Mouse (Mus musculus): ENCODE results near the gene Foxi1.
"Not testable (repeated sequence)": the region's sequence is repeated elsewhere in the genome, so short reads cannot be mapped to it uniquely, and the experiment has no call there.

The Foxi1 gene

DNA sequence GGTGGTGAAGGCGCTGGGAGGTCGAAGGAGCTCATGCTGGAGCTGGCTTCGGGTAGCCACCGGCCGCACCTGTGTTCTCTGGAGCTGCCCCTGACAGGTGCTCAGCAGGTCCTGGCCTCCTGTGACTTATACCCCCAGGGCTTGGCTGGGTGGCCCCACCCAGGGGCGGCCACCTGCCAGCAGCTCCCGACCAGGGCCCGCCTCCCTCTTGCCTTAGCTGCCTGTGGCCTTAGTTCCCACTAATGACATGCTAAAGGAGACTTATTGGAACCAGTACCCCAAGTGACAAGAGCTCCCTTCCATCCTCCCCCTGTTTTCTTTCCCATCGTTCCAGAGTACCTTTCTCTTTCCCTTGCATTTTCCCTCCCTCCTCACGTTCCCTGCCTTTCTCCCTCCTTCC, at the start of gene Foxi1:
TSS of gene Foxi1 (minus strand) at position 101 of the 400 bp plus-strand sequence.
- no peak for DNase-seq (ENCODE audit: low read depth, low spot score)

DNA sequence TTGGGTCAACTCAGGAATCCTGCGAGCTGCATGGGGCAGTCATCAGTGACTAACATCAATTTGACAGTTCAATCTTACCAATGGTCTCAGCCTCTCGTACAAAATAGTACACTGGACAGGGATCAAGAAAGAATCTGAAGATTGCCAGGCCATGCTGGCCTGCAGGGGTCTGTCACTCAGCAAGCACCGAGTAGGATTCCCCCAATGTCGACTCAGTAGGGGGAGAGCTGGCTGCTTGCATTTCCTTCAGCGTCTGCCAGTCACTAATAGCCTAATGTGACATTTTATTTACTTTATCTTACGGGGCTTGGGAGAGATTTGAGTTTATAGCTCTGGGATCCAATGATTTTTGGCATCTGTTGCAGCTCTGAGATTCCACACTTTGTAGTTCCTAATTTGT, 35.1 kb upstream of the Foxi1 start:
- no peak for DNase-seq (ENCODE audit: low read depth, low spot score)

DNA sequence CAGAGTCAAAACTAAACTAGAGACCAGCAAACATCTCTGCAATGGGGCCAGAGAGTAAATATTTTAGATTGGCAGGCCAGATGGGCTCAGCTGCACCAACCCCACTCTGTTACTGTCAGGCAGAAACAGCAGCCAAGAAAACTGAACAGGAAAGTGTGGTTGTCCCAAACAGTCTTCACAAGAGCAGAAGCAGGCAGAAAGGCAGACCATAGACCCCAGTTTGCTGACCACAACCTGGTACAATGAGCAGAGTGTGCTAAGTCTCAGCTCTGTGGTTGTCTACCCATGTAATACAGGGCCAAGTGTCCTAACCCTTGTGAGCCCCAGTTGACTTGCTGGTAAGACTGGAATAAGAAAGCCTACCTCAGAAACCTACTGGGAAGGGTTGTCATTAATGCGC, 32.4 kb upstream of the Foxi1 start:
- no peak for DNase-seq (ENCODE audit: low read depth, low spot score)

DNA sequence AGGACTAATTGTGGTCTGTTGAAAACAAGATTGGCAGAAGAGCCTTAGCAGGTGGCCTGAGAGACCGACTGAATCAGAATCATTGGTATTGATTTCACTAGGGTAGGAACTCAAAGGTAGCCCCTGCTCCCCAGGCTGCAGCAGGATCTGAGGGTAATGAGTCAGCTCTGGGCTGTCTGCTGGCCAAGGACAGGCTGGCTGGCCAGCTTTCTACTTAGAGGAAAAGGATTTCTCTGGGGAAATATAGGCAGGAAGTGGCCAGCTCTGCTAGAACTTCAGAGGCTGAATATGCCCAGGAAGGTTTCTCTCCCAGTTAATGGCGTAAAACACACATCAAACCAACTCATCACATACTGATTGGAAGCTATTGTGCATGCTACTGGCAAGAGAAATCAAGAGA, 31.8 kb upstream of the Foxi1 start:
- no peak for DNase-seq (ENCODE audit: low read depth, low spot score)

DNA sequence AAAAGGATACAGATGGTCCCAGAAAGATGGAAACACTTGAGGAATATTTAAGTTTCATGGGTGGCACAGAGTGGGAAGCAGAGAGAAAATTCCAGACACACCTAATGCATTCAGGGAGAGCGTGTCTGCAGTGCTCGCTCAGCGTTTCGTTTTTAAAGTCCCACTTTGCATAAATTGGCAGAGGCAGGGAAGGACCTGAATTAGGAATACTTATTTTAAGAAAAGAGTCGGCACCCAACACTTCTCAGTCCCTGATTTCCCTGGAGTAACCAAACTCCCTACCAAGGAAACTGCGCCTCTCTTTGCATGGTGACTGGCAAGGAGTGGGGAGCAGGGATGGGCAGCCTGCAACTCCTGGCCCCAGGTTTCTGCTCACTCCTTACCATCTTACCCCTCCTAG, 29.0 kb upstream of the Foxi1 start:
- peak; percentile 37 for DNase-seq (ENCODE audit: low read depth, low spot score)

DNA sequence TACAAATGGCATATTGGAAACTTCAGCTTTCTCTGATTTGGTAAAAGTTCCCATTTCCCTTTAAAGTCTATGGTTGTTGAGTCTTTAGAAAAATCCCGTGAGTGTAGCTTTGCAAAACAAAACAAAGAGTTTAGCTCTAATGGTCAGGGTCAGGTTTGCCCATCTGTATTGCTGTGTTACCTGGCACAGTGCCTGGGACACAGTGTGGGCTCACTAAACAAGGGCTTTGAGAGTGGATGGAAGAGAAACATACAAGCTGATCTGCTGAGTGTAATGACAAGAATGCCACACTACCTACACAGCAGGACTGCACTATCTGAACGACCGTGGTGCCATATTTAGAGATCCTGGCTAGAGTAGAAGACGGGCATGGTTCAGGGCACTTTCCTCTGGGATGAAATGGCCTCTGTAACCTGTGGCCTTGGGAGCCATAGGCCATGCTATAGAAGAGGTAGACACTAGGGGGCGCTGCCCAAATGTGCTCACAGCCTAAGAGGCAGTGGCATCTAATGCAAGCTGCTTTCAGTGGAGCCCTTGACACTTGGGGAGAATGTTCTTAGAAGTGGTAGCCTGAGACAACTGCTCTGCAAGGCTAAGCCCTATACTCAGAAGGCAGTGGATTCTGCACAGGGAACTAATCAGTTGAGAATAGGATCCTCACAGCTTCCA, 28.3 kb upstream of the Foxi1 start:
- DNase-seq (ENCODE audit: low read depth, low spot score), result peak; percentile 65

DNA sequence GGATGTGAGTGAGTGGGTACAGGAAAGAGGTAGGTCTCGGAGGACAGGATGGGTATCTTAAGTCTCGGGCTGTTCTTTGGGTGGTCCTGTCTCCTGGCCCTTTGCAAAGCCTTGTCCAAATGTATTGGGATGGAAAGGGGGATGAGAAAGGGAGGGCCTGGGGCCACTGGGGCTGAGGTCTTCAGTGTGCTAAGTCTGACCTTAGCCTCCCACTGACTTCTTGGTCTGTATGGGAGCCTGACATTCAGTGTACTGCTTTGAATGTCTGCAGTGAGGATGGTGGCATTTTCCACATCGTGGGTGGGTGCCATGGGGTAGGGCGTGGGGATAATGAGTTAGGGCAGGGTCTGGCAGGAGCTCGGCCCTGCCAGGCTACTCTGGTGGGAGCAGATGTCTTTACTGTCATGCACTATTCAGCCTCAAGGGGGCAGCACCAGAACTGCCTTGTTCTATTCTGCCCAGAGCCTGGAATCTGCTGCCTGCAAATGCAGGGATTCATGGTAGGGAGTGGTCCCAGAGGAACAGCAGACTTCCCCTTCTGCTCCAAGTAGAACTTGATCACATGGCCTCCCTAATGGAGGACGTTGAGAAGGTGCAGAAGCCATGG, 21.0 kb upstream of the Foxi1 start:
- peak; percentile 69 for DNase-seq (ENCODE audit: low read depth, low spot score)

DNA sequence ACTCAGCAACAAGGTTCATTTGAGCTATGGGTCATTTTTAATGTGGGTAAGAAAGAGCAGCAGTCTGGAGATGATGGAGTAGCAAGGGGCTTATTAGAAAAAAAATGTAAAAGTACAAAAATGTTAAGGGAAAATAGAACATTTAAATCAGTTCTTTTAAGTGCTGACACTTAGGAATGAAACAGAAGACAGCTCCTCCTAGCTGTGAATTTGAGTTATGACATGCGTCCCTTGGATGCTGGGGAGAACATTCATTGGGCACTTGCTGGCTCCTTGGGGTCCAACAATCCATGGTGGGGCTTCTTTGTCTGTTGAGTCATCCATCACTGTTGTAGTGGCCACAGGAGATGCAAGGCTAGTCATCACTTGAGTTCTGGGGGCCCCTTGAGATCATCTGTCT, 19.3 kb upstream of the Foxi1 start:
- DNase-seq (ENCODE audit: low read depth, low spot score), result peak; percentile 31

DNA sequence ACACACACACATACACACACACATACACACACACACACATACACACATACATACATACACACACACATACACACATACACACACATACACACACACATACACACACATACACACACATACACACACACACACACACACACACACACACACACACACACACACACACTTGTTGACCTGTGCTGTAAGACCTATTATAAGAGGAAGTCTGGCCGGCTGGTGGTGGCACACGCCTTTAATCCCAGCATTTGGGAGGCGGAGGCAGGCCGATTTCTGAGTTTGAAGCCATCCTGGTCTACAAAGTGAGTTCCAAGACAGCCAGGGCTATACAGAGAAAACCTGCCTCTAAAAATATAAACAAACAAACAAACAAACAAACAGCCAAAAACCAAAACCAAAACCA, 12.7 kb upstream of the Foxi1 start:
- not testable (repeated sequence) for DNase-seq (ENCODE audit: low read depth, low spot score)

DNA sequence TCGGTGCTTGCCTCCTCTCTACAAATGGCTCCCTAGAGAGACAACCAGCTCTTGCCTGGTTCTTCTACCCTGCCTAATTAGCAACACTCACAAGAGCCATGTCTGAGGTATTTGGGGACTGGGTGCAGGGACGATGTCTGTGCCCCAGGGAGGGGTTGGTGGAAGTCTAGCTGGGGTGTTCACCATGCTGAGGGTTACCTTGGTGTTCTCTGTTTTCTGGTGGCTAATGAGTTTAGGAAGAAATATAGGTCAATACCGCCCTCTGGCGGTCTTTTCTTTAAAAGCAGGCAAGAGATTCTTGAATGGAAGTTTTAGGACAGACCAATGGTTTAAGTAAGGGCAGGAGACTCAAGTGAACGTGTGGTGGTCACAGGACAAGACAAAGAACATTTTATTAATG, 5.0 kb upstream of the Foxi1 start:
- peak; percentile 68 for DNase-seq (ENCODE audit: low read depth, low spot score)

DNA sequence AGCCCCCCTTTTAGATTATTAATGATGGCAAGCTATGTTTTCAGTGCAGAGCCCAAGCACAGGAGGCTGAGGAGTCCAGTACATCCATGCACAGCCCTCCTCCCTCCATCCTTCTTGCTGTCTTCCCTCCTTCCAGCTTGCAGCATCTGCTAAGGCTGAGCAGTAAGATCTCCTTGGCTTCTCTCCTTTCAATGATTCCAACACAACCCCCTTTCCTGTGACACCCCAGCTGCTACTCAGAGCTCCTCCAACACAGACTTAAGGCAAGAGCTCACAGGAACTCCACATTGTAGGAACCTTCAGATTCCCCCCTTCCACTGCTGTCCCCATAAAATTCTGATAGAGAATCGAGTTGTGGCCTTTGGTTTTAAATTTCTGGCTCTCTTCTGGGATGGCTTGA, 5.1 kb downstream of the Foxi1 start:
- peak; percentile 59 for DNase-seq (ENCODE audit: low read depth, low spot score)

DNA sequence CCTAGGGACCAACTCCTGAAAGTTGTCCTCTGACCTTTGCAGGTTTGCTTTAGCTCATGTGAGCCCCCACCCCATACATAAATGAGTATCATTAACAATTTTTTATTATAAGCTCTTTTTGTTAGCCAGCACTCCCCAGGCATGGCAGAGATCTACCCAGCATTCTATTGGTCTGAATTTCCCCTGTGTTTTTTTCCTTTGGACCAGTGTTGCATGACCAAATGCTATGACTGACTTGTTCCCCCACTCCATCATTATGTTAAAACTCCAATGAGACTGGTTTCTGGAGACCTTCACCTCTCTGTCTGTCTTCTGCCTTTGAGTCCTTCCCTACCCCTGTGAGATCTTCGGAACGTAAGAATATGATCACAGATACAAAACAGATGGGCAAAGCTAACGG, 12.7 kb downstream of the Foxi1 start:
- DNase-seq (ENCODE audit: low read depth, low spot score), result no peak

DNA sequence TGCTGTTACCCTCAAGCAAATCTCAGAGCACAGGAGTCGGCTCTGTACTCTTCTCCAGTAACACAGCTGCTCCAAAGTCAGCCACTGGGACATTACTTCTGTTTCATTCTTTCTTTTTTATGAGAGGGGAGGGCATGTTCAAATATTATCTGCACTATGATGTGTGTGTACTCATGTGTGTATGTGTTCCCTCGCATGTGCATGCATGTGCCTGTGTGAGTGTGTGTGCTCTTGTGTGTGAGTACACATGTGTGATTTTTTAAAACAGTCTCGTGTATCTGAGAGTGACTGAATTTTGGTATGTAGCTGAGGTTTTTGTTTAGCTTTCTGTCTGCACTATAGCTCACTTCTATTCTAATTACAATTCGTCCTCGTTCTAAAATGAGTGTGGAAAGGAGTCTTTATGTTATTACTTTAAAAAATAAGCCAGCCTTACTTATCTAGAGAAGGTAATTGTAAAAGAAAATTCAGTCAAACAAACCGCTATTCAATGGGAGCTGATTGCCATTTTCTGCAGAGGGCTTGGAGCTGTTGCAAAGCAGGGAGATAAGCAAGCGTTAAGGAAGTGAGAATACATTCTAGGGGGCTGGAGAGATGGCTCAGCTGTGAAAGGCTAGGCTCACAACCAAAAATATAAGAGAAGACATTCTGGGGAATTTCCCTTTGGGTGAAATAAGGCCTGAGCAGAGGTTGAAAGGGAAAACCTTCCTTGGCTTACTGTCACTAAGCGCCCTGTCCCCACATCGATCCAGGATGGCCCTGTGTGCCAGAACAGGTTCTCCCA, 13.5 kb downstream of the Foxi1 start:
- no peak for DNase-seq (ENCODE audit: low read depth, low spot score)

DNA sequence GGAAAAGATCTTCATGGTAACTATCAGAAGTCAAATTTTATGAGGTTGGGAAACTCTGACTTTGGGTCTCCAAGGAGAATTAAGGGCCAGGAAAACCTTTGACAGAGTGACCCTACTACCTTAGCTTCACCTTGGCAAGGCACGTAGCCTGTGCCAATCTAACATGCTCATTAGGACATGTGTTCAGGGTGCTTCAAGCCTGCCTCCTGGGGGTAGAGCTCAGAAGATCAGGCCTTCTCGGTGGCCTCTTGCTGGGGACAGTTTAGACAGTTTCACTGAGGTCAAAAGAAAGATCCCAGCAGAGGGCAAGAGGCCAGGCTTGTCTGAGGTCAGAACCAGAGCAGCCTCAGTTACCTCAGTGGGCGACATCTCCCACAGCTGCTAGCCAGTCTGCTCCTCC, 14.2 kb downstream of the Foxi1 start:
- DNase-seq (ENCODE audit: low read depth, low spot score), result no peak

DNA sequence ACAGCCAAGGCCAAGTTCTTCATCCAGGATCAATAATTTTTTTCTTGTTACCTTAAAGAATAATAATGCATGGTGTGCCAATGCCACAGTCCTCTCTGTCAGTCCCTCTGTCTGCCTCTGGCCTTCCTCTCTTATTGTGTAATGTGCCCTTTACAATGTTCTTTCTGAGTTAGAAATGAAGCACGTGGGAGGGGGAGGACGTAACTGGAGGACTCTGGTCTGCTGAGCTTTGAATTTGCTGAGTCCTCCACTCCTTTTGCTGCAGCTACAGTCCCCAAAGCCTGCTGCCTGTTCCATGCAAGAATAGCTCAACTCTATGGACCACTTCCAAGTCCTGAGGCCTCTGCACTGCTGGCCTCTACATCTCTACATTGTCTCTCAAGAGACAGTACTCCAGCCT, 23.6 kb downstream of the Foxi1 start:
- DNase-seq (ENCODE audit: low read depth, low spot score), result peak; percentile 23

DNA sequence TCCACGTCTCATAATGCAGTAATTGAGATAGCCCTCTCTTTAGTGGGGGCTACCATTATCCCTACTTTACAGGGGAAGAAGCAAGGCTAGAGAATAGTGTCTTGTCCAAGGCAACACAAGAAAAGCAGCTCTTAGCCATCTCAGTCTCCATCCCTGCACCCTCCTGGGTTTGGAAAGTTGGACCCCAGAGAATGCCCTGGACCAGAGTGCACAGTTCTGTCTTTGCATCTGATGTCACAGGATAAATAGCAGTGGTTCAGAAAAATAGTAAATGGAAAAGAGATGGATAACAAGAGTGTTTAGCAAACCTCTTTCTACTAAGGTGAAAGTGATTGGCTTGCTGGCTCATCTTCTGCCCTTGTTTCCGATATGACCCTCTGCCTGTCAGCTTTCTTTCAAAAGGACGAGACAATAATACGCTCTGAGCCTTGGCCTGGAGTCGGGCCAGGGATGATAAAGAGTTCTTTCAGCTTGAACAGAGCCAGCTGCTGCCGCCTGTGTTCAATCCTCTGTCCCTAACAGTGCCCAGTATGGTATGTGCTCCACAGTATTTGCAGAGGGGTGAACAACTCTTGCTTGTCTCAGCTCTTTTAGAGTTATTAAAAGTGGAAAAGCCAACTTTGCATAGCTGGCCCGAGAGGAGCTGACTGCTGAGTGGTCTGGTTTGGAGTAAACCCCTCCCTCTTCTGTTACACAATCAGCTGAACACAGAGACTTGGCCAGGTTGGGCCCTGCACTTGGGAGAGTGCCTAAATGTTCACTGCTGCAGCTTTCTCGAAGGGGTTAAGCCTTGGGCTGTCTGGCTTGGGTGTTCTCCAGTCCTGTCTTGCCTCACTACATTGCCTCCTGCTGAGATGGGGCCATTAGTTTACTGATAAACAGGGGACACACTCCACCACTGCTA, 26.4 kb downstream of the Foxi1 start:
- DNase-seq (ENCODE audit: low read depth, low spot score), result peak; percentile 82

DNA sequence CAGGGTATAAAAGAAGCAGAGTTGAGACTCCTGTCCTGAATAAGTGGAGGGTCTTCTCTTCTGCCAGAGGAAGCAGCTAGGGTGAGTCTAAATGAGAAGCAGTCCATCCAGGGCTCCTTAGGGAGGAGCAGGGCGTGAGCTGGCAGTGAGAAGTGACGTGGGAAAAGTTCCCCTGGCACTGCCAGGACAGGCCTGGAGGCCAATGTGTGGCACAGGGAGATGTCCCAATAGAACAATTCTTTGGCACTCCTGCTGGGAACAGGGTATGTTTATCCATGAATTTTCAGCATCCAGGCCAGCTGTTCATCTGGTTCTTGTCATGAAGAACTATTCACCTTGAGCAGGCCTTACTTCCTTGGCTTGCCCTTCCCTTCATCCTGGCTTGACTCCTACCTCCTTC, 29.1 kb downstream of the Foxi1 start:
- no peak for DNase-seq (ENCODE audit: low read depth, low spot score)

DNA sequence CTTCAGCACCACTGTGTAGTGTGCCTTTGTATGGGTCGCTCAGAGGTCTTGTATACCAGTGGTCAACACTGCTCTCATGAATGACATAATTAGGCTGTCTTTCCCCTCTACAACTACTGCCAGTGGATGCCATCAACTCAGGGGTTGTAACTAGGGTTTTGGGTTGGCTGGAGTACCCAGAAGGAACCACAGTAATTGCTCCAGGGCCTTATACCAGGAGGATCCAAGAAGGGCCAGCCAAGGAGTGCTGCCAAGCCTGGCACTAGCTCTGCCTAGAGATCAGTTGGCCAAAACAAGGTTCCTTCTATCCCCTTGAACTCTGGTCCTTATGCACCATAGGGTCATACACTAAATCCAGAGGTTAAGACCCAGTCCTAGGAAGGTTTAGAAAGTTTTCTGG, 31.5 kb downstream of the Foxi1 start:
- DNase-seq (ENCODE audit: low read depth, low spot score), result no peak

DNA sequence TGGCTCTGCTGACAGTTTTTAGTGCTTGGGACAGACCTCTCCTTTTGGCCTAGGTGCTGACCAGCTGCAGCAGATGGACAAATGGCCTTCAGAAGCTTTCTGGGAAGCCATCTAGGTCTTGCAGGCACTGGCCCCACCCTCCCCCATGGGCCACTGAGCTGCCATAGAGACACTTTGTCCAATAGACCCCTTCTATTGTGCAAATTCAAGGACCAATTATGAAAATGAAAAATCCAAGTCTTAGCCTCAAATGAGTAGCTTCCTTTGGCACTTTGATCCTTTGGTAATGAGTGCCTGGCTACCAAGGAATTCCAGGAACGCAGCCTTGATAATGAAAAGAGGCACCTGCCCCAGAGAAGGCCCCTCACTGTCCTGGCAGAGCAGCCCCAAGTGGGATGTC, 36.7 kb downstream of the Foxi1 start:
- DNase-seq (ENCODE audit: low read depth, low spot score), result no peak

DNA sequence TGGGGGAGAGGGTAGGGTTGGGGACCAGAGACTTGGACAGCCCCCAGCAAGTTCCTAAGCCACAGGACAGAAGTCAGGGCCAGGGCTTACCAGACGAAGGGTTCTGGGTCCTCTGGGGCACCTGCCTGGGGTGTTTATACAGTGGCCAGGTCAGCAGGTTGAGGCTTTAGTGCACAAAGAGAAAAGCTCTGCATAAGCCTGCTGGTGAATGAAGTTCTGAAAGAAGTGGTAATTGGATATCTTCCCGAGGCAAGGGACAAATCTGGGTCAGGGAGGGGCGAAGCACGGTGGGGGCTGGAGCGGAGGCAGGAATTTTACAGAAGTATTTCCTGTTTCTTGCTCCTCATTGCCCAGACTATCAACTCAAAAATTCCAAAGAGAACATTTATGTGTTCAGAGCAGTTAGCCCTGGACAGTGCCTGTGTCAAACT, 38.4 kb downstream of the Foxi1 start:
- DNase-seq (ENCODE audit: low read depth, low spot score), result peak; percentile 30

DNA sequence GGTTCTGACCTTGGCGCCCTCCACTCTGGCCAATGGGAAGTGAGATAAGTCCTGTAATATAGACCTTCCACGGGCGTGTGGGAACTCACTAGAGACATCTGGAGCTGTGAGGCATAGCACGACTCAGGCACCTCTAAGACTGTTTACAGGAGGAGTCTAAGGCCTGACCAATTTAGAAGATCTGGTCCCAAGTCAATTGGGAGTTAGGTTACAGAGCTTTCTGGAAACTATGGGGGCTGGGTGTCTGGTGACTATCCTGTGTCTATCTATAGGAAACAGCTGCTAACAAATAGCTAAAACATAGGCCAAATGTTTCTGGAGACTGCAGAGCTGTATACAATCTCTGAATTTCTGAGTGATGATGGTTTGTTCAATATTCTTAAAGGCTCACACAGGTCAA, 41.5 kb downstream of the Foxi1 start:
- no peak for DNase-seq (ENCODE audit: low read depth, low spot score)

DNA sequence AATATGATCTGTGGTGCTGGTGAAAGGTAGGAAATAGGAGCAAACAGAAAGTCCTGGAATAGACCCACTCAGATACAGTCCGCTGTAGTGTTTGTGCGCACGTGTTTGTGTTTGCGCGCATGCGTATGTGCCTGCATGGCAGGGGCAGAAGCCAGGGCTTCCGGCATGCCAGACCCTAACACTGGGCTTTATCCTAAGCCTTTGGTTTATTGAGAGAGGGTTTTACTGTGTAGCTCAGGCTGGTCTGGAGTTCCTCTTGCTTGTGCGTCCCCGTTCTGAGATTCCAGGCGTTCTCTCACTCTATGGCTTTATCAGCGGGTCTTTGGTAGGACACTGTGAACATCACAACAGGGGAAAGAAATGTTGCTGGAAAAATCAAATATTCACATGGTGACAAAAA, 42.6 kb downstream of the Foxi1 start:
- no peak for DNase-seq (ENCODE audit: low read depth, low spot score)
